Mouse (Mus musculus) MEL (cell line): ENCODE results near the gene Me1.

Source experiments
- BHLHE40 ChIP-seq: IDR thresholded peaks from 2 replicates; pipeline ENCODE4 v1.6.1; 2012; ENCODE audit warnings: low read depth, mild to moderate bottlenecking, inconsistent platforms, low read length, improper control_type of control experiment, borderline replicate concordance
- CTCF ChIP-seq, 3 experiments: IDR thresholded peaks in 2 of 3; conservative IDR thresholded peaks in 1 of 3; 2 replicates each; pipeline ENCODE4 v1.5.1; 2011 to 2012; ENCODE audit warnings: low read length in 3 of 3, low read depth in 2 of 3, mild to moderate bottlenecking in 2 of 3, improper control_type of control experiment in 1 of 3, inconsistent platforms in 1 of 3, mixed read lengths in 1 of 3, moderate library complexity in 1 of 3; ENCODE audit not compliant: control insufficient read depth in 1 of 3, insufficient read depth in 1 of 3, poor library complexity in 1 of 3, severe bottlenecking in 1 of 3
- ELF1 ChIP-seq: IDR thresholded peaks from 2 replicates; pipeline ENCODE4 v1.6.1; 2014; ENCODE audit warnings: low read depth, mild to moderate bottlenecking, inconsistent platforms, low read length, improper control_type of control experiment, moderate library complexity
- EP300 ChIP-seq, 2 experiments: IDR thresholded peaks; 2 replicates each; pipeline ENCODE4 v1.6.1; 2011; ENCODE audit warnings: improper control_type of control experiment in 2 of 2, low read length in 2 of 2, low read depth in 1 of 2, mild to moderate bottlenecking in 1 of 2
- GATA1 ChIP-seq: IDR thresholded peaks from 2 replicates; pipeline ENCODE4 v1.6.1; 2011; ENCODE audit warnings: low read depth, low read length, improper control_type of control experiment
- ZKSCAN1 ChIP-seq: IDR thresholded peaks from 2 replicates; pipeline ENCODE4 v1.6.1; 2012; ENCODE audit warnings: low read depth, mild to moderate bottlenecking, inconsistent platforms, low read length, improper control_type of control experiment, moderate library complexity

GRCm38 (mm10) chr9:86592676-86593668, 102.8 kb downstream of the Me1 start:
- TF ChIP-seq ELF1 (no peak), ZKSCAN1 (no peak), BHLHE40 (no peak), CTCF (IDR thresholded peaks at IDR 0.05 in 2 of 3, conservative IDR thresholded peaks at IDR 0.05 in 1 of 3; ENCODE audit: control insufficient read depth in 1 of 3, insufficient read depth in 1 of 3, low read depth in 2 of 3, low read length in 3 of 3, poor library complexity in 1 of 3, severe bottlenecking in 1 of 3) (peak in 2 of 3 experiments; percentile 30 to 64; a peak in 3 of 6 replicates), EP300 (IDR thresholded peaks at IDR 0.05; ENCODE audit: low read depth in 1 of 2, low read length in 2 of 2) (no peak), GATA1 (no peak)
